Mouse (Mus musculus): ENCODE measurements around the gene Nup107. TPM values are rescaled to one million over a fixed set of nuclear protein-coding genes. Genes with fewer than 3 reads are reported as not detected.

Nup107 gene
- total and polyA plus RNA-seq, 3 experiments: 80.2 to 91.6 TPM; not detected in 1

DNA sequence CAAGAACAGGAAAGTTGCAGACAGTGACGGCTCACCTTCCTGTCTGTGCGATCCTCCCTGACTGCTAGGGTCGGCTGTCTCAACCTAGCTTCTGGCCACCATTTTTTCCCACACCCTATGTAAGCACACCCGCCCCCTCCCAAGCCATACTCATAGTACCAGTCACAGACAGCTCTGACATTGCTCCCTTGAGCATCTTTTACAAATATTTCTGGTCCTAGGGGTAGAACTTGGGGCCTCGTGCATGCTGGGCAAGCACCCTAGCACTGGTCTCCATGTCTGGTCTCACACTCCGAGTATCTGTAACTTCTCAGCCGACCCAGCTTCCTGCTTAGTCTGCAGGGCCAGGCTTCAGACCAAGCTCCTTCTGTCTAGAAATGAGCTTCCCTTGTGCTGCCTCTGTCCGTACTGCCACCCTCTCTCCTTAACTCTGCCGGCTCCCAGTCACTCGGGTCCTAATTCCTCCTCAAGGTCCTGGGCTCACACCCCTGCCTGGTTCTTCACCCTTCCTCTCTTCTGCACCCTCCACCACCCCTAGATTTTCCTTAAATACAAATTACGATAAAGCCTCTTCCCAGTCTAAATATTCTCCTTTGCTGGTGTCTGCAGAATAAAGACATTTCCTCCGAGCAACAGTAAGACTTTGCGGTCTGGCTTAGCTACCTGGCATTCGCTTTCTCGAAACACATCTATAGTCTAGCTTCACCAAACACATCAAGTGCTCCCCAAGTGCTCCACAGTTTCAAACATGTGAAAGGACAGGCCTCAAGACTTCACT is 50.6 kb downstream of the Nup107 start:
- TF ChIP-seq UBTF (IDR thresholded peaks at IDR 0.05; ENCODE audit: borderline replicate concordance, insufficient read depth, low read depth, low read length) (no peak), USF2 (IDR thresholded peaks at IDR 0.05; ENCODE audit: borderline replicate concordance in 1 of 2, insufficient read depth in 1 of 2, low read depth in 1 of 2, low read length in 2 of 2) (no peak), BHLHE40 (IDR thresholded peaks at IDR 0.05; ENCODE audit: borderline replicate concordance, low read depth, low read length) (no peak), SIN3A (IDR thresholded peaks at IDR 0.05; ENCODE audit: low read length) (no peak), ZNF384 (IDR thresholded peaks at IDR 0.05; ENCODE audit: low read depth, low read length) (no peak), ZKSCAN1 (IDR thresholded peaks at IDR 0.05; ENCODE audit: low read depth, low read length) (no peak), MAX (IDR thresholded peaks at IDR 0.05; ENCODE audit: low read length) (no peak), KAT2A (conservative IDR thresholded peaks at IDR 0.05; ENCODE audit: low read depth, low read length) (no peak), ETS1 (IDR thresholded peaks at IDR 0.05; ENCODE audit: low read depth, low read length) (no peak), CTCF (IDR thresholded peaks at IDR 0.05 in 2 of 3, conservative IDR thresholded peaks at IDR 0.05 in 1 of 3; ENCODE audit: control insufficient read depth in 1 of 3, insufficient read depth in 1 of 3, low read depth in 2 of 3, low read length in 3 of 3, poor library complexity in 1 of 3, severe bottlenecking in 1 of 3) (no peak), MXI1 (IDR thresholded peaks at IDR 0.05; ENCODE audit: low read depth, low read length) (no peak), TBP (IDR thresholded peaks at IDR 0.05; ENCODE audit: low read depth, low read length) (no peak), RCOR1 (IDR thresholded peaks at IDR 0.05; ENCODE audit: low read depth, low read length) (no peak), RAD21 (IDR thresholded peaks at IDR 0.05; ENCODE audit: low read depth, low read length) (no peak), CHD2 (IDR thresholded peaks at IDR 0.05; ENCODE audit: low read length) (no peak), E2F4 (IDR thresholded peaks at IDR 0.05; ENCODE audit: borderline replicate concordance, low read depth, low read length) (no peak), JUND (IDR thresholded peaks at IDR 0.05; ENCODE audit: low read depth, low read length) (no peak), GATA1 (IDR thresholded peaks at IDR 0.05; ENCODE audit: low read depth, low read length) (no peak)
- Histone ChIP-seq H3K79me2 (ENCODE audit: control insufficient read depth, insufficient read depth, low read length, poor library complexity) (peaks cover 3% of the 10 kb centered on the region; the same call in 1 of the 2 replicates), H3K4me1 (ENCODE audit: control insufficient read depth in 1 of 2, insufficient read depth in 2 of 2, low read length in 2 of 2) (peaks cover 3 to 13% of the 10 kb centered on the region in 2 experiments; a peak in 3 of 4 replicates), H3K27me3 (ENCODE audit: control insufficient read depth in 1 of 2, insufficient read depth in 2 of 2, low read length in 2 of 2) (no peaks in the 10 kb centered on the region), H3K9ac (ENCODE audit: control insufficient read depth, low read depth, low read length, poor library complexity, severe bottlenecking) (no peak overlapping the region), H3K4me3 (ENCODE audit: control insufficient read depth in 1 of 2, insufficient read depth in 1 of 2, low read depth in 2 of 2, low read length in 2 of 2) (no peak overlapping the region), H3K27ac (ENCODE audit: control insufficient read depth, low read depth, low read length) (no peak overlapping the region), H3K9me3 (replicated peaks; ENCODE audit: insufficient read depth, low read length) (no peaks in the 10 kb centered on the region), H3K36me3 (ENCODE audit: control insufficient read depth in 1 of 2, insufficient read depth in 2 of 2, low read length in 2 of 2) (peaks cover 0 to 17% of the 10 kb centered on the region in 2 experiments; a peak in 2 of 4 replicates)
- DNase-seq (ENCODE audit: low read depth, low spot score): no peak

GRCm38 (mm10) chr10:117740921-117741320 is 51.6 kb downstream of the Nup107 start:
- no peak overlapping the region for H3K4me3 ChIP-seq (ENCODE audit: control insufficient read depth in 1 of 2, insufficient read depth in 1 of 2, low read depth in 2 of 2, low read length in 2 of 2)
- H3K79me2 ChIP-seq (ENCODE audit: control insufficient read depth, insufficient read depth, low read length, poor library complexity): peaks cover 3% of the 10 kb centered on the region; the same call in 1 of the 2 replicates
- TF ChIP-seq CTCF (IDR thresholded peaks at IDR 0.05 in 2 of 3, conservative IDR thresholded peaks at IDR 0.05 in 1 of 3; ENCODE audit: control insufficient read depth in 1 of 3, insufficient read depth in 1 of 3, low read depth in 2 of 3, low read length in 3 of 3, poor library complexity in 1 of 3, severe bottlenecking in 1 of 3) (no peak), MAFK (IDR thresholded peaks at IDR 0.05; ENCODE audit: borderline replicate concordance, low read depth, low read length) (no peak), MYB (IDR thresholded peaks at IDR 0.05; ENCODE audit: low read depth, low read length) (no peak), EP300 (IDR thresholded peaks at IDR 0.05; ENCODE audit: low read depth in 1 of 2, low read length in 2 of 2) (no peak), USF1 (IDR thresholded peaks at IDR 0.05; ENCODE audit: low read depth, low read length) (no peak), TCF12 (IDR thresholded peaks at IDR 0.05; ENCODE audit: low read depth, low read length) (no peak), ZC3H11A (IDR thresholded peaks at IDR 0.05; ENCODE audit: low read depth, low read length) (no peak), CHD1 (IDR thresholded peaks at IDR 0.05; ENCODE audit: low read depth, low read length) (no peak), POLR2A (IDR thresholded peaks at IDR 0.05; ENCODE audit: control insufficient read depth in 1 of 2, insufficient read depth in 1 of 2, low read depth in 1 of 2, low read length in 2 of 2, poor library complexity in 1 of 2) (no peak), NELFE (IDR thresholded peaks at IDR 0.05; ENCODE audit: low read depth, low read length) (no peak), HCFC1 (IDR thresholded peaks at IDR 0.05; ENCODE audit: low read depth, low read length) (no peak), ZNF384 (IDR thresholded peaks at IDR 0.05; ENCODE audit: low read depth, low read length) (no peak), RCOR1 (IDR thresholded peaks at IDR 0.05; ENCODE audit: low read depth, low read length) (no peak), ELF1 (IDR thresholded peaks at IDR 0.05; ENCODE audit: low read depth, low read length) (no peak), E2F4 (IDR thresholded peaks at IDR 0.05; ENCODE audit: borderline replicate concordance, low read depth, low read length) (no peak)
- H3K4me1 ChIP-seq (ENCODE audit: control insufficient read depth in 1 of 2, insufficient read depth in 2 of 2, low read length in 2 of 2): peaks cover 3 to 13% of the 10 kb centered on the region in 2 experiments; a peak in 3 of 4 replicates
- no peak overlapping the region for H3K9ac ChIP-seq (ENCODE audit: control insufficient read depth, low read depth, low read length, poor library complexity, severe bottlenecking)
- H3K27ac ChIP-seq (ENCODE audit: control insufficient read depth, low read depth, low read length): no peak overlapping the region
- no peaks in the 10 kb centered on the region for H3K9me3 ChIP-seq (replicated peaks; ENCODE audit: insufficient read depth, low read length)
- no peaks in the 10 kb centered on the region for H3K27me3 ChIP-seq (ENCODE audit: control insufficient read depth in 1 of 2, insufficient read depth in 2 of 2, low read length in 2 of 2)
- DNase-seq (ENCODE audit: low read depth, low spot score): no peak
- peaks cover 0 to 14% of the 10 kb centered on the region in 2 experiments; a peak in 2 of 4 replicates for H3K36me3 ChIP-seq (ENCODE audit: control insufficient read depth in 1 of 2, insufficient read depth in 2 of 2, low read length in 2 of 2)
